Mouse (Mus musculus) retina, postnatal 7 days (tissue): ENCODE measurements around the gene Olfr1417.
"Not testable (repeated sequence)": the region's sequence is repeated elsewhere in the genome, so short reads cannot be mapped to it uniquely, and the experiment has no call there.

Experiments used
- DNase-seq: peaks from one replicate; pipeline ENCODE4 v3.0.0-alpha.2; 2012; ENCODE audit warnings: low read depth, low spot score

Gene Olfr1417

GRCm38 (mm10) chr19:11839119-11839518, at the start of gene Olfr1417:
TSS of gene Olfr1417 (minus strand) at chr19:11839219.
- DNase-seq, result no peak

DNA sequence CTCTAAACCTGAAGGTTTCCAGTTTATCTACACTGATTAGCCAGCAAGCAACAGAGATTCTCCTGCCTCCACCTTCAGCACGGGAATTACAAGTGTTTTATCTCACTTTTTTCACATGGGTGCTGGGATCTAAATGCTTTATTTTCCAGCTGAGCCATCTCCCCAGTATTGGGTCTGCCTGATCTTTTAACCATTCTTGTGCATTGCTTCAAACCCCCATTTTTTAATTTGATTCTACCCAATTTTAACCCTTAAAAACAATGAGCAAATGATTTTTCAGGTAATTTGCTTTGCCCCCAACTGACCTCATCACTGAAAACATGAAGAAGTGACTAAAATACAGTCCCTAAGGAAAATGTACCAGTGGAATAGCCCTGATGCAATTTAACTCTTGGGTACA, 47.2 kb upstream of the Olfr1417 start, which contains the start of gene Olfr1420:
Gene Olfr1420 (plus strand): TSS at position 301 of the 400 bp plus-strand sequence.
- no peak for DNase-seq

DNA sequence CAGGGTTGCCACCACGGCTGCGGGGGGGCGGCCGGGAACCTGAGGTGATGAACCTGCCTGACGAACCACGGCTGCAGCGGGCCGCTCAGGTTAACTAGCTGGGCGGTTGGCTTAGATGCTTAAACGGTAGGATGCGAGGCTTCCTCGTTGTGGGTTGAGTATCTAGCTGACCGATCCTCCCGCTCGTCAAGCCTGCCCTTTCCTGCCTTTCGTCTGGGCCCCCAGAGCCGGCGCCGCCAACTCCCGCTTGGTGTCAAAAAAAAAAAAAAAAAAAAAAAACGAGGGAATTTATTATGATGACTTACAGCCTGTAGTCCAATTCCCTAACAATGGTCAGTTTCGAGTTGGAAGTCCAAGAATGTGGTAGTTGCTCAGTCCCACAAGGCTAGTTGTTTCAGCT, 39.4 kb upstream of the Olfr1417 start:
- DNase-seq, result not testable (repeated sequence)

- no peak for DNase-seq
Observed at GRCm38 (mm10) chr19:11875006-11875405, 36.0 kb upstream of the Olfr1417 start, which contains the start of gene Olfr1419. TSS of gene Olfr1419 (minus strand) at chr19:11875106.

DNA sequence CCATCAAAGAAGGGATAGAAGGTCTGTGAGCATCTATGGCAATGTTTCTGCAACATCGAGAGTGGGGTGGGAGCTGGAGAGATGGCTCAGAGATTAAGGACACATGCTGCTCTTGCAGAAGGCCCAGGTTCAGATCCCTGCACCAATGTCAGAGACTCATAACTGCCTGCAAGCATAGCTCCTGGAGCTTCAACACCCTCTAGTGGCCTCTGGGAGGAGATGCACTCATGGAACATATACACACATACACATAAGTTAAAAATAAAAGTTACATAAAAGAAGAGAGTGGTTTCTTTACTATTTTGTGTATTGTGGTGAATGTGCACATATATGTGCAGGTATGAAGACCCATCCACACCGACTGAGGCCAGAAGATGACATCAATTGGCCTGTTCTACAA, 28.8 kb upstream of the Olfr1417 start:
- no peak for DNase-seq

DNA sequence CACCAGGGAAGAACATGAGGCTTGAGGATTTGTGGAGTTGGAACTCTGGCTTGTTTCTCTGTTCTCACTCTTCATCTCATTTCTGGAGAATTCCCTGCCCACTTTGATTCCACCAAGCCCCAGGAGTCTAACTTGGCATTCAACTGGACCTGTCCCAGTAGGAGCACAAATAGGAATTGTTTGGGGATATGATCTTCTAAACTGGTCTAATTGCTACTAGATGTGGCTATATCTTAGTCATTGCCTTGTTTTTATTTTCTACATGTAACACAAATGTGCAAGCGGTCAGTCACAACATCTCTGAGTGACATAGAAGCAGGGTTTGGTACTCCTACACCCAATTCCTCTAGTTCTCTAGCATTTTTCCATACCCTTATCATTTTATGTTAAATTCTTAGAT, 21.9 kb upstream of the Olfr1417 start, which contains the start of gene Olfr1418:
Gene Olfr1418 (minus strand): TSS at position 101 of the 400 bp plus-strand sequence.
- no peak for DNase-seq

GRCm38 (mm10) chr19:11856506-11856905, 17.5 kb upstream of the Olfr1417 start:
- no peak for DNase-seq

DNA sequence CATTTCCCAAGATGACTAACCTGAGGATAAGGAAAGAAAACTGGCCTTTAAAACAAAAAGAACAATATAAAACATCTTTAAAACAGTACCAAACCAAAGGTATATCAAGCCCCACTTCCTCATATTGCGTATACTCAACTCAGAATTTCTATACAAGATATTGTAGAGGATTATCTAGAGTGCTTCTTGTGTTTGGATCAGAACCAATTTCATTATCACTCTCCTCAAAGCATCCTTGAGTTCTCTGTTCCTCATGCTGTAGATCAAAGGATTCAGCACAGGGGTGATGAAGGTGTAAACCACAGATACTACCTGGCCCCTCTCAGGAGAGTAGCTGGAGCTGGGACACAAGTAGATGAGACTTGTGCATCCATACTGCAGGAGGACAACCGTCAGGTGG, 15.8 kb upstream of the Olfr1417 start:
- DNase-seq, result no peak

- DNase-seq, result no peak
Observed at GRCm38 (mm10) chr19:11852652-11853051, 13.6 kb upstream of the Olfr1417 start.

GRCm38 (mm10) chr19:11846333-11846732, 7.3 kb upstream of the Olfr1417 start:
- no peak for DNase-seq

- no peak for DNase-seq
Observed at GRCm38 (mm10) chr19:11823346-11824065, 15.5 kb downstream of the Olfr1417 start.

- DNase-seq, result no peak
Observed at GRCm38 (mm10) chr19:11820211-11820610, 18.8 kb downstream of the Olfr1417 start.

GRCm38 (mm10) chr19:11819800-11820199, 19.2 kb downstream of the Olfr1417 start:
- DNase-seq, result peak; percentile 82

GRCm38 (mm10) chr19:11819143-11819700, 19.8 kb downstream of the Olfr1417 start, which contains the start of gene Stx3:
TSS of gene Stx3 (minus strand) at chr19:11819403.
- DNase-seq, result no peak

DNA sequence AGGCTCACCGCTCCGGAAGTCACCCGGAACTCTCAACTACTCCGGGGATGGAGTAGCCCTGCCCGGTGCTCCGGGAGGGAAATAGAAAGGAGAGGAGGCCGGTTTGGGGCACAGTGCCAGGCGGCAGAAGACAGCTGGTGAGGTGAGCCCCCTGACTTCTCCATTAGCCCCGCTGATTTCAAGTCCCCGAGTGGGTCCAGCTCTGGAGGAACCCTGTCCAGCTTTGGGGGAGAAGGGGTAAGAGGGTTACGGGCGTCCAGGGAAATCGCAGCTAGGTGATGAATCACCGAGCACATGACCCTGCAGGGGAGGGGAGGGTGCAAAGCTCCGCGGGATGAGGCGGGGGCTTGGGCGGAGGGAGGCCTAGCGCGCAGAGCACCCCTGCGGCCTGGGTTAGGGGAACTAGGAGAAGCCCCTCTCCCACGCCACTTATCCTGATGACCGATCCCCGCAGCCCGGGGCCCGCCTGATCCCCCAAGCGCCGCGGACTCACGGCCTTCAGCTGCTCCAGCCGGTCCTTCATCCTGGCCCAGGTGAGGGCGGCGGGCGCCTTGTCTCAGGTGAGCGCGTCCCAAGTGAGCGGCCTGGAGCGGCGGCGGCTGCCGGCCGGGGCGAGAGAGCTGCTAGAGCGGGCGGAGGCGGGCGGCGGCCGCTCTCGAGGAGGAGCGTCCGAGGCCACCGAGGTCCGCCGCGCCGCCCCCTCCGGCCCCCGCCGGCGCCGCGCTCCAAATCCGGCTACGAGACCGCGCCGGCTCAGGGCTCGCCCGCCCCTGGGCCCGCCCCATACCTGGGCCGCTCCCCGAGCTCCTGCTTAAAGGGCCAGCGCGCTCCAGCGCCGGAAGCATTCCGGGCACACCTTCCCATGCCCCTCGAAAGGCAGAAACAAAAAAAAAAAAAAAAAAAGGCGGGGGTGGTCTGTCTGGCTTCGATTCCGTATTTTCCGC, 20.5 kb downstream of the Olfr1417 start:
- no peak for DNase-seq

DNA sequence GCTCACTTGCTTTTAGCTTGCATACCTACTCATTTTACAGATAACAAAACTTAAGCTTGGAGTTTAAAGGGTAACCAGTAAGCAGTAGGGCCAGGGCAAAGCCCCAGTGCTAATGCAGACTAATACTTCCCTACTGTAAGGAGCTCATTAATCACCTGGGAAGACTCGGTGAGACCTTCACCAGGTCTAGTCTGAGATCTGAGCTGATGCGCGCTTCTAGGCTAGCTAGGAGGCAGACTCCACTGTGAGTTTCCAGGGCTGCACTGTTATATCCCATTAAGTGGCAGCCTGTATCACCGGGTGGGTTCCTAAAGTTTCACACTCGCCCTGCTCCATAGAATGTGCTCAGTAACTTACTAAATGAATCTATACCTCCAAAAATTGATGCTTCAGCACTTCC, 21.4 kb downstream of the Olfr1417 start:
- no peak for DNase-seq

- DNase-seq, result no peak
Observed at GRCm38 (mm10) chr19:11816706-11817105, 22.3 kb downstream of the Olfr1417 start.

- no peak for DNase-seq
Observed at GRCm38 (mm10) chr19:11814742-11815333, 24.2 kb downstream of the Olfr1417 start.

GRCm38 (mm10) chr19:11813649-11814048, 25.4 kb downstream of the Olfr1417 start:
- peak; percentile 66 for DNase-seq

DNA sequence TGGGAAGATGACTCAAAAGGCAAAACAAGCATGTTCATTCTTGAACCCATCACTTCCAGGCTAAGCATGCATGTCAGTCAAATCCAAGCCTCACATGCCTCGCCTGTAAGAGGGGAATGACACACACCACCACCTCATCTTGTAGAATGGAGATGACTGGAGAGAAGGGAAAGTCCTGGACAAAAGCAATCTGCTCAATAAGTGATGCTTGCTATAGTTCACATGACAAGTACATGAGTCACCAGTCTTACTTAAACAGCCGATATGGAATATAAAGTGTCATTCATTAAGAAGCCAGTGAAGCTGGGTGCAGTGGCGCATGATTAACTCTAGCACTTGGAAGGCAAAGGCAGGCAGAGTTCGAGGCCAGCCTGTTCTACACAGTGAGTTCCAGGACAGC, 25.9 kb downstream of the Olfr1417 start:
- no peak for DNase-seq

DNA sequence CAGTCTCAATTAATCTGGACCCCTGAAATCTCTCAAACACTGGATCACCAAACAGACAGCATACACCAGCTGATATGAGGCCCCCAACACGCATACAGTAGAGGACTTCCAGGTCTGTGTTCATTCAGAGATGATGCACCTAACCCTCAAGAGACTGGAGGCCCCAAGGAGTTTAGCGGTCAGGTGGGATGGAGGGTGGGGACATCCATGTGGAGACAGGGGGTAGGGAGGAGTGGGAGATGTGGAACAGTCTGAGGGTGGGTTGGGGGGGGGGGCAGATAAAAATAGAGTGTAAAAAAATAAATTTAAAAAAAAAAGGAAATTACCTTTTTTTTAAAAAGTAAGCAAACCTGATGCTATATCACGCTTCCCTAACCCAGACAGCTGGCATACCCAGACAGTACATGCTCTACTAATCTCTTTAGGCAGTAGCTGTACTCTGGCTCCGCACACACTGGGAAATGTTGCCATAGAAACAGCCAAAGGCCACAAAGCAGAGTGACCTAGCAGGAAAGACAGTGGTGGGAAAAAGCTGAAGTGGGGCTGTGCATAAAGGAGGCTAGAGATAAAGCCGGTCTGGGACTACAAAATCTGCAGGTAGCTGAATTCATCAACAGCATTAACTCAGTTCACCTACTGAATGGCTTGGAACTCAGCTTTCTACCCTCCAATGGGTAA, 27.2 kb downstream of the Olfr1417 start:
- peak; percentile 65 for DNase-seq
